Mouse (Mus musculus) urinary bladder, postnatal 14 days (tissue): ENCODE data around the gene Znfx1.

Source experiments
- DNase-seq: peaks from one replicate; pipeline ENCODE4 v3.0.0; 2021; ENCODE audit warnings: low spot score

Znfx1 gene

DNA sequence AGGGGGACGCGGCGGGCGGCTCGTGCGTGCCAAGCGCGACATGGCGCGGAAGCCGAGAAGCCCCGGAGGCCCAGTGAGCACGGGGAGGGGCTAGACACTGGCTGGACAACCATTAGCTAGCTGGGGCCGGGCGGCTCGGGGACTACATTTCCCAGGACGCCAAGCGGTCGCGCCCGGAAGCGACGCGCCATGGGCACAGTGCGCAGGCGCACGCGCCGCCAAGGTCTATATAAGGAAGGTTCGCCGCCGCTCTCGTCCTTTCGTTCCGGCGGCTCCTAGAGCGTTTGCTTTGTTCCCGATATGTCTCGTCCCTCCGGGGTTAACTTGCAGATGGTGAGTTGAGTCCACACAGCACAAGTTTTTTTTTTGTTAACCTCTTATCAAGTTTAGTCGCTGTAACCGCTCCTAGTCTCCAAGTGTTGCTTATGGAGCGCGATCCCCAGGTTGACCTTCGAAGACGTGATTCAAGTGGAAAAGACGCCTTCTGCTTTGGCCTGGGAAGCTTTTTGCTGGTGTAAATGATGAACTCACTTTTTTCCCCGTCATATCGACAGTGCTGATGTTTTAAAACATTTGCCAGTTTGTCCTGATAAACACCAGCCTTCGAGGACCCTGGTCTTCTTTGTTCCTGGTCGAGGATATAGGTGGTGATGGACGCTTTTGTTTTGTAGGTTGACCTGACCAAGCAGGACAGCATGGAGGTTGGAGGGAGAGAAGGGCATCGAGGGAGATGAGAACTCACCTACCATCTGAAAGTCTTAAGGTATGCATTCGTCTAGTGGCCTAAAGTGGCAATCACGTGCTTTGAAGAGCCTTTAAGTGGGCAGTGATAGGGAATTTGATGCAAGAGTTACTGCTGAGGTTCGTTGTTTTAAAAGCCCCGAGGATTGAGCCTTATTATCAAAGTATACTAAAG lies at the start of gene Znfx1:
Gene Znfx1 (minus strand): TSS at position 51 of the 916 bp plus-strand sequence.
- DNase-seq = peak; percentile 97

DNA sequence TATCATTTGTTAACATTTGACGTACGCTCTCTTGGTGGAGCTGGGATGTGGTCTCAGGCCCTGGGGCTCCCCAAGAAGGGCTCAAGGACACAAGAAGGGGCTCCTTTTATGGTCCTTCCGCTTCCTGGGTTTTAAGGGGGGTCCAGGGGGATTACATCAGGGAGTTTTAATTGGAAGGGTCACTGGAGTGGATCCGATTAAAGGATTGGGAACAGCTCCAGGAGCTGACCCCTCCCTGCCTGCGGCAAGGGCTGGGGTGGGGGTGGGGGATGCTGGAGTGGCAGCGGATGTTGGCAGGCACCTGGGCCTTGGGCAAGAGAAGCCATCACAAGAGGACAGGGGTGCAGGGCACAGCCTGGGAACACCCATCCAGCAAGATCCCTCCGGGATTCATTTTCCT lies 49.4 kb upstream of the Znfx1 start:
- DNase-seq = no peak

DNA sequence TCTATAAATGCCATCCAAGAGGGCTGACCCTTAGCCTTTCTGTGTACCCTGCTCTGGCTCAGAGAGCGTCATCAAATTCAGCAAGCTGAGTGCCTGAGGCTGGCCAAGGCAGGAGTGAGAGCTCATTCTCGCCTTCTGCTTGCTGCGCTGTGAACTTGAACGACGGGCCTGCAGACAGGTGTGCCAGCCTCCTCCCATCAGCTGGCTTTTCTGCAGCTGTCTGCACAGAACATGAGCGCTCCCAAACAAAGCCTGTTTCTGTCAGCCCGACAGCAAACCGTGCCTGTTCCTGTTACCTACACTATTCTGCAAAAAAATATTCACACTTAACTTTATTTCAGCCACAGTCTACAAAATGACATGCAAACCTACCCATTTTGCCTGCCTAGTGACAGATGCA lies 46.7 kb upstream of the Znfx1 start:
- no peak for DNase-seq

DNA sequence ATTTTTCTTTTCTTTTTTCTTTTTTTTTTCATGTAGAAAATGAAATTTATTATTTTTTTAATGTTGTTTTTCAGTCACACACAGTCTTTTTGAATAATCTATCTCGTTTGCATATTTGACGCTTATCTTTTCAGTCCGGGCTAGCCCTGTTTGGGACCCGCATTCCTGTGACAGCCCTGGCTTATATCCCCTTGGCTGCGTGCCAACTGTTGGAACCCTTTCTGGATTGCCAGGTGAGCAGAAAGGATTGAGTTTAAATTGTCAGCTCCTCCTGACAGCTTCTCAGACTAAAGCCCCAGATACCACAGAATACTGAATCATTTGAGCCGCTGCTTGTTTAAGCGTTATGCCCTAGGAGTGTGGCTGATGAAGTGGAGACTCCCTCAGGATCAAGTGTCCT lies 40.7 kb upstream of the Znfx1 start:
- DNase-seq = no peak

DNA sequence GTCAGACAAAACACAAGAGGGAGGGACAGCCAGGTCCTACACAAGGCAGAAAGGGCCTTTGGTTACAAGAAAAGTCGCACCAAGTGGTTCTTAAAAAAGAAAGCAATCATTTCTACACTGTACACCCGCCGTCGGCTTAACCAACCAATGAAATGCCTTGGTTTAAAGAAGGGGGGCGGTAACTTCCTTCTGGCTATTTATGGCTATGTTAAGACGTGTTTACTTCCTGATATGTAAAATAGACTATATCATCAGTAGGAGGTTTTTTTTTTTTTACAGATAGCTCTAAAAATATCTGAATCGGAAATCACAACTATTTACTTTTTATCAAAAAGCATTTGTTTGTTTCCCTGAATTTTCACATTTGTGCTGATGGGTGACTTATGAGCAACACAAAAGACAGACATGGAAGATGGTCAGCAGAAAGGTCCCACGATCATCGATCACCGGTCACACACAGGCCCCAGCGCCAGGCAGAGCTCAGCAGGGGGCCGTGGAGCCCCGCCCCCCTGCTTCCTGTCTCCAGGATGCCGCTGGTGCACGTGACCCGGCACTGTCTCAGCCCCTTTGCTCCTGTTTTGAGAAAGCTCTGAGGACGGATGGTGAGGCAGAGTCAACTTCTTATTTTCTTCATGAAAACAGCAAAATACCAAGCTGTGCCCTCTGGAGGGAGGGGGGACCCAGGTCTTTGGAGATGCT lies 39.1 kb upstream of the Znfx1 start:
- no peak for DNase-seq

DNA sequence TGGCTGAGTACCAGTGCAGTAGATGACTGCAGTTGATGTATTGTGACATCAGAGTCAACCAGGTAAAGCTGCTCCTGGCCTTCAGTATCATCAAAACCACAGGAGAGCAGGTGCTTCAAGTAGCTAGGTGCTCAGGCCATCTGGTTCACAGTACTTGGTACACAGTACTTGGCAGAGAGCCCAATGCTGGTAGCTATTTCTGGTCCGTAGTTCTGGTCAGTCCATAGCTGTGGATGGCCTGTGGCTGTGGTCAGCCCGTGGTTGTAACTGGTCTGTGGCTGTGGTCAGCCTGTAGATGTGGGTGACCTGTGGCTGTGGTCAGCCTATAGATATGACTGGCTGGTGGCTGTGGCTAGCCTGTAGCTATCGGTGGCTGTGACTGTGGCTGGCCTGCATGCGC lies 31.9 kb upstream of the Znfx1 start:
- DNase-seq = no peak

DNA sequence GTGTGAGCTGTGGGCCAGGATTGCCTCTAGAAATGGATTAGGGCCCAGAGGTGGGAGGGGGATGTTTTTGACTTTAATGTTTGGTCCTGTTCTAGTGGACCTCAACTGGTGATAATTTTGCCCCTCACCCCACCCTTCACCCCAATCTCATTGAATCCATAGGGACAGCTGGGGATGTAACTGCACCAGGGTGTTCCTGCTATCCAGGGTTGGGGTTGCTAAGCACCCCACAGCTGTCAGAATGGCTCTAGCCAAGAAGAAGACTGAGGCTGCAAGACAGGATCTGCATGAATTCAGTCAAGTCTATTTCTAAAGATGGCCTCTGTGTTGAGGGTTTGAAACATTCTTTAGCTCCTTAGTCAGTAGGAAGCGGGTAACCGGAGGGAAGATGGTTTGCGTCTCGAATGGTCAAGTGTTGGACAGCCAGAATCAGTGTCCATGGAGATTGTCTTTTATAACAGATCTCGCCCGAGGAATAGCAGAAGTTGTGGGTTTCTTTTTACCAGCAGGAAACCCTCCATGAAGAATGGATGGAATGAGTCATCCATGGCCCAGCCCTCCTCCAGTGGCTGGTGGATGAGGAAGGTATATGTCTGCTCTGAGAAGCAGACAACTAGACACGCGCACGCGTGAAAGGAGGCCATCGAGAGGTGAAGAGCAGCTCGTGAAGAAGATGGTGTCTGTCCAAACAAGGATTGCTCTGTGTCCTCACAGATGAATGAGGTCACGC lies 30.5 kb upstream of the Znfx1 start:
- no peak for DNase-seq

DNA sequence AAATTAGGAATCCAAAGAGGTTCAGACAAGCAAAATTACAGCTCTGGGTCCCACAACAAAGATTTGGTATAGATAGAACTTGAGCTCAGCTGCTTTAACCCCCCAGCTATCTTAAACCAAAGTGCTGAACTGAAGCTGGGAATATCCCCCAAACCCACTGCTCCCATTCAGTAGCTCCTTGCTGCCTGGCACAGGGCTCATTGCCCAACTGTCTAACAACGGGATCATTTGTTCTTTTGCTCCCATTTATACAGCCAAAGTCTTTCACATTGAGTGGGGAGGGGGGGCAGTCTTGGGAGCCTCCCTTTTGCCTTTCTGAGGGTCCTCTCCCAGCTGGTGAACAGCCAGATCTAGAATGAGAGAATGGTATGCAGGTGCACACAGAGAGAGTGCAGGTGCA lies 27.5 kb upstream of the Znfx1 start:
- DNase-seq = no peak

DNA sequence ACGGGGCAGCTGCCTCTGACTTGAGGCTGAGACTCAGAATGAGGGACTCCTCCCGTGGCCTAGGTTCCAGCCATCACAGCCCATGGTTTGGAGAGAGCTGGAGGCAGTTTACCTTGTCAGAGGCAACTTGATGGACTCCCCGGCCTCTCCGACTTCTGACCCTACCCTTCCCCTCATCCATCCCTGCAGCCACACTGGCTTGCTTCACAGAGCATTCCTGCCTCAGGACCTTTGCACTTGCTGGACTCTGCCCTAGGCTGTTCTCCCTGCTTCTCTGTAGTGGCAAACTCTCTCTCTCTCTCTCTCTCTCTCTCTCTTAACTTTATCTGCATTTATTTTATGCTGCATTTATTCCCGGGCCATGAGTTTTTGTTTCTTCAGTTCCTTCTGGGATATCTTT lies 24.0 kb upstream of the Znfx1 start:
- no peak for DNase-seq

DNA sequence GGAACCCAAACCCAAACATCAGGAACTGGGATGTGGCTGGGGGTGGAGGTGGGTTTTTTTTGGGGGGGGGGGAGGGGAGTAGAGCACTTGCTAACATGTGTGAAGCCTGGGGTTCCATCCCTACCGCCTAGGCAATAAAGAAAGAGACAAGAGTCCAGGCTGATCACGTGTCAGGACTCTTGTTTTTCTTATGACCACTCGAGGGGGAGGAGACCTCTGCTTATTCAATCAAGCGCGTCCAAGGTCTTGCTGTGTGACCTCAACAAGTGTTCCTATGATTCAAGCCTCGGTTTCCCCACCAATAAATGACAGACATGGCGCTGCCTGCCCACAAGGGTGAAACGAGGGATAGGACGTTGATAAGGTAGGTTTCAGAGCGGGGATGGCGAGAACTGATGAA lies 23.3 kb upstream of the Znfx1 start:
- no peak for DNase-seq

DNA sequence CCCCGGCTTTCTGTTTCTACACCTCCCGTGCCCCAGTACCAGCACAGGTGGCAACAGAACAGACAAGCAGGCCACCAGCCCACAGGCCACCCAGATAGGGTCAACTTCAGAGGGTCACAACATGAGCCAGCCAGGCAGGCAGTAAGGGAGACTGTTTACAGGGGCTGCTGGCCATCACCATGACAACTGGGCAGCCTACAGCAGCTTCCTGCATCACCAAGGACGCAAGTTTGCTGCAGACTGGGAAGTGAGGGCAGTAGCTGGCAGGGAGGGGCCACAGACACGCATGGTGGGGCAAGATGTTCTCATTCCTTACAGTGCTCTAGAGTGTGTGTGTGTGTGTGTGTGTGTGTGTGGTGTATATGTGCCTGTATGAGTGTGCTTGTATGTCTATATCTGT lies 18.8 kb upstream of the Znfx1 start:
- no peak for DNase-seq

DNA sequence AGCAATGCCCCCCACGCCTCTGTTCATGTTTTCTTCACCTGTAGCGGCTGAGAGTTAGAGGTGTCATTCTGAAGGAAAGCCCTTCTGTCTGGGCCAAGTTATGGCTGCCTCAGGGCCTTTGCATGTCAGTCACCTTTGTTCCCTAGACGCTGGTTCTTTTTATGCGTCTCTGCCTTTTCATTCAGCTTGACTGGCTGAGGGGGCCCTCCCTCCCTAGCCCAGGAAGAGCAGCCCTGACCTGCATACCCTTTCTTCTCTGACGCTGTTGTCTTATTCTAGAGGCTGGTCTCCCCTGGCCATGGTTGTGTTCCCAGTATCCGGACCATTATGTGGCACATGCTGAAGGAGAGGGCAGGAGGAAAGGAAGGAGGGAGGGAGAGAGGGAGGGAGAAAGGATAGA lies 18.3 kb upstream of the Znfx1 start:
- DNase-seq = no peak

DNA sequence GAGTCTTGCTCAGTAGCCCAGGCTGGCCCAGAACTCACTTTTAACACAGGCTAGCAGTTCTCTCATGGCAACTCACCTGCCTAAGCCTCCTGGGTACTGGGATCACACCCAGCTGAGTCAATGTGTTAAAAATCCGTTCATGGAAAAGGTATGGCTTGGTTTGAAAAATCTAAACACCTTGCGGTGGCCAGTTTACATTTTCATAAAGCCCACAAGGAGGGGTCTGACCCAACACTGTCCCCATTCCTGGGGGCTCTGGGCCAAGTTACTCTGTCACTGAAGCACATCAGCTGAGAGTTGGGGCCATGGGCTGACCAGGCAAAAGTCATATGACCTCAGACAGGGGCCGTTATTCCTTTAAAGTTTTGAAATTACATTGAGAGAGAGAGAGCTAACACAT lies 17.6 kb upstream of the Znfx1 start:
- DNase-seq = no peak

DNA sequence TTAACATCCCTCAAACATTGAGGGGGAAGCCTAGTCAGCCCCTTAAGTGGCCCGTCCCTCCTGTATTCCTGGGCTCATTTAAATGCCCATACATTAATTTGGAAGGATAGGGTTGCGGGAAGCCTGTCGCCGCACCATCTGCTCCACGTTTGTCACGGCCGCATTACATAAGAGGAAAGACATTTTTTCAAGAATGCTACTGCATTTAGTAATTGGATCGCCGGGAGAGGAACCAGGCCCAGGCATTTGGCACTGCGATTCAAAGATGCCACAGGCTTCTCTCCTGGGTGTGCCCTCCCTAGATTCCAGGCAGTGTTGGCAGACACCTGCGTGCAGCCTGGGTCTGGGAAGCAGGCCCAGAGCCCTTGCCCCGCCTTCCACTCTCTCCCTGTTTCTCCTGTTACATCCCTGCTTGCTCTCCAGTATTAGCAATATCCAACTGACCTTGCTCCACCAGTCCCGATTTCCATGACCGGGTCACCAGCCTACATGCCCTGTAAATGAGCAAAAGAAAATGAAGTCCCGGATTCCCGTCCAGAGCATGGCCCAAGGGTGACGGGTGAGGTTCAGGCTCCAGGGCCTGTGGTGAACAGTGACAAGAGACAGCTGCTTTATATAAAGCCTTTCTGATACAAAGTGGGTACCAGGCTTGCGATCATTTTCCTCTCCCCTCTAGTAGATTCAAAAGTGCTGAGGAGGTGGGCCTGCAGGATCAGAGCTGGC lies 16.9 kb upstream of the Znfx1 start:
- peak; percentile 30 for DNase-seq

DNA sequence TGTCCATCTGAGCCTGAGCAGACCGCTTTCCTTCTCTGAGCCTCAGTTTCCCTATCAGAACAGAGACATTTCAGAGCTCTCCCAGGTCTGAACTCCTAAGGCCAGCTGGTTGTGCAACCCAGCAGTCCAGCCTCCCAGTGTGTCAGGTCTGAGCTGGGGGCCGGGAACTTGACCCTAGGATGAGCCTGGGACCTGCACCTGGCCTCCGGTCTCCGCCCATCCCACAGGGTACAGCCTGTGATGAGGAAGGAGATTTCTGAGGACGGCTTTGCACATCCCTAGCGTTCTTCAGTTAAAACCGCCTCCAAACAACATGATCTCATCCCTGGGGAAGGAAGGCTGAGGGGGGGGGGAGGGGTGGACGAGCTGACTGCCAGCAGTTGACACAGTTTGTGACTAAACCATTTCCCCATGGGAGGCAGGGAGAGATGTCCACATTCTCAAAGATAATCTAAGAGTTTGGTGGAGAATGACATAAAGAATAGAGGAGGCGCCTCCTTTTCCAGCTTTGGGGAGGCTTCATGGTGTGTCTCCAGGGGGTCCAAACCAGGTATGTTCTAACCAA lies 16.2 kb upstream of the Znfx1 start:
- no peak for DNase-seq

DNA sequence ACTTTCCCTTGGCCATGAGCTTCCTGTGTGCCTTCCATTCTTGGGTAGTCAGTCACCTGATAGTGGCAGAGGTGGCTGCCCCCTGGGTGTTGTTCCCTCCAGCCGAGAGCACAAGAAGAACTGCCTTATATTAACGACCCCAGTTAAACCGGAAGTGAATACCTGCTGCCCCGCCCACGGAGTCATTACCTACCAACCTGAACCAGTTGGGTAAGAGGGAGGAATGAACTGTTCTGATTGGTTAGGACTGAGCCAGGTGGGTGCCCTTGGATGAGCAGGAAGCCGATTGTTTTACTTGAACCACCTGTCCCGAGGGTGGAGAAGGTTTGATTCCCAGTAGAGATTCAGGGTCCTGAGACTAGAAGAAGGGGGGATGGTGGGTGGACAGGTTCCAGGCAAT lies 15.7 kb upstream of the Znfx1 start:
- DNase-seq = no peak

DNA sequence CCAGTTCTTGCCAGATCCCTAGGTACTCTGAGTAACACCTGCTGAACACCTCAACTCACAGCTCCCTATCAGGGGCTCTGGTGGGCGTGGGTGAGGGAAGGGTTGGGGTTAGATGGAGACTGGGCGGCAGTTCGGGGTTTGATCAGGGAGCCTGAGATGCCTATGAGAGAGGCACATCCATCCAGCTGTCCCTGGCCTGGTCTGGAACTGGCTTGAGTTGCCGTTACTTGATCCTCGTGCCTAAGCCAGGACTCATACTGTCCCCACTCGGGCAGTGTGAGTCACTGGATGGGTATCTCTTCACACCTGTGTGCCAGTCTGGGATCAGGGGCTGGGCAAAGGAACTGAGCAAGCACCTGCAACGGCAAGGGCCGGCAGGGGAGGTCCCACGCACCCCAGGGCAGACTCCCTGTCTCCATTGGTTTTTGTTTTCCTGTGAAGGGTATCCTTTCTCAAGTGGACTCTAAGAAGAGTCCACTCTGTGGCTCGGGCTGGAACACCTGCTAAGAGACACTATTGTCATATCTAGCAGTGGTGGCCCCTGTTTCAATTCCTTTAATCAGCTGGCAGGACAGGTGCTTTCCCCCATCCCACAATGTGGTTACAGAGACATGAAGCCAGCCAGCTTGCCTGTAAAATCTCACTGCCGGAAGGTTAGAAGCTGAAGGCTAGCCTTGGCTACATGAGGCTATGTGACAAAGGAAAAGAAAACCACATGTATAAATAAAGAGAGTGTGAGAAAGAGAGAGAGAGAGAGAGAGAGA lies 14.6 kb upstream of the Znfx1 start:
- DNase-seq = no peak

DNA sequence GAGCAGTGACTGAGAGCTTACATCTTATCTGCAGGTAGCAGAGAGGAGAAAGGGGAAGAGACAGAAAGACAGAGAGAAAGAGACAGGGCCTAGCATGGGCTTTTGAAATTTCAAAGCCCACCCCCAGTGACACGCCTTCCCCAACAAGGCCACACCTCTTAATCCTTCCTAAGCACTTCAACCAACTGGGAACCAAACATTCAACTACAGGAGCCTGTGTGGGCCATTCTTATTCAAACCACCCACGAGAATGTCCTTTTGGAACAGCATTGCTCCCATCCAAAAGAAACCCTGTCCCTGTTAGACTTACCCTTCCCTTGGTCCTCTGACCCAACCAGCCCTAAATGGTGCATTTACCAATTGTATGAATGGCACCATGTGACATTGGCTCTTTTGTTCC lies 13.9 kb upstream of the Znfx1 start:
- no peak for DNase-seq

DNA sequence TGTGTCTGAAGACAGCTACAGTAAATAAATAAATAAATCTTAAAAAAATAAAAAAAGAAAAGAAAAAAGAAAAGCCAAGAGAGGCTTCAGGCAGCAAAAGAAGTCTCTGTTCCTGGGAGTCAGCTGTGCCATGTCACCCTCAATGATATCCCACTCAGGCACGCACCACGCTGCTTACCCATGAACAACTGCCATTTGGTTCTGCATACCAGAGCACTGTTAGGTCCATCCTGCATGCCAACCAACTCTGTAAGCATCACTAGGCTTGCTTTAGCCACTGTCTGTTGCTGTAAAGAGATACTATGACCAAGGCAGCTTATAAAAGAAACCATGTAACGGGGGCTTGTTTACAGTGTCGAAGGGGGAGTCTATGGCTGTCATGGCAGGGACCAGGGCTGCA lies 13.5 kb upstream of the Znfx1 start:
- no peak for DNase-seq

DNA sequence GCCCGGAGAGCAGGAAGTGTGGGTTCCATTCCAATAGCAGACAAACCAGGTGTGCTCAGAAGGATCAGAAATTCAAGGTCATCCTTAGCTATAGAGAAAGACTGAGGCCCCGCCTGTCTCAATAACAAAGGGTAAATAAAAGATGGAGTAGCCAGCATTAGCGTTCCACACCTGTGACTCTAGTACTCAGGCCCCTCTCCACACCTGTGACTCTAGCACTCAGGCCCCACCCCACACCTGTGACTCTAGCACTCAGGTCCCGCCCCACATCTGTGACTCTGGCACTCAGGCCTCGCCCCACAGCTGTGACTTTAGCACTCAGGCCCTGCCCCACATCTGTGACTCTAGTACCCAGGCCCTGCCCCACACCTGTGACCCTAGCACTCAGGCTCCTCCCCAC lies 11.8 kb upstream of the Znfx1 start:
- DNase-seq = no peak
